Mouse (Mus musculus) neural tube, embryonic 14.5 days (tissue): ENCODE measurements at regions not wholly inside any gene's neighbourhood (a gene's known extent, or its start where the extent isn't known, plus 50 kb on each side); places are given as distances from the start of the nearest gene placed in this dataset.

Experiments
- ATAC-seq: fragments of 200-750 bp; cut with Nextera tagmentation; 2 replicates; pipeline ENCODE4 v1.8.0; 2017; ENCODE audit warnings: low read depth, mild to moderate bottlenecking, moderate TSS enrichment, moderate library complexity
- H3K27ac ChIP-seq: fragments of 300-500 bp; sonication (generic); 2 replicates; pipeline ENCODE4 v1.5.1; 2014; ENCODE audit warnings: low read depth, mild to moderate bottlenecking, control low read depth, low read length, moderate library complexity, mixed read lengths
- H3K27me3 ChIP-seq: fragments of 300-500 bp; sonication (generic); 2 replicates; pipeline ENCODE4 v1.6.1; 2014; ENCODE audit warnings: low read length; ENCODE audit not compliant: control insufficient read depth, insufficient read depth
- H3K36me3 ChIP-seq: fragments of 300-500 bp; sonication (generic); 2 replicates; pipeline ENCODE4 v1.6.1; 2014; ENCODE audit warnings: low read length, mixed read lengths; ENCODE audit not compliant: control insufficient read depth, insufficient read depth
- H3K4me1 ChIP-seq: fragments of 300-500 bp; sonication (generic); 2 replicates; pipeline ENCODE4 v1.6.1; 2014; ENCODE audit warnings: low read length; ENCODE audit not compliant: control insufficient read depth, insufficient read depth
- H3K4me2 ChIP-seq: fragments of 300-500 bp; sonication (generic); 2 replicates; pipeline ENCODE4 v1.6.1; 2014; ENCODE audit warnings: mild to moderate bottlenecking, low read depth, low read length, control low read depth
- H3K4me3 ChIP-seq: fragments of 300-500 bp; sonication (generic); 2 replicates; pipeline ENCODE4 v1.5.1; 2014; ENCODE audit warnings: low read depth, low read length, control low read depth, mixed read lengths
- H3K9ac ChIP-seq: fragments of 300-500 bp; sonication (generic); replicated peaks from 2 replicates; pipeline ENCODE4 v1.6.1; 2014; ENCODE audit warnings: low read depth, mild to moderate bottlenecking, control low read depth, low read length, mixed read lengths
- H3K9me3 ChIP-seq: fragments of 300-500 bp; sonication (generic); 2 replicates; pipeline ENCODE4 v1.6.1; 2016; ENCODE audit warnings: low read length; ENCODE audit not compliant: control insufficient read depth
- WGBS: fragments of 180-500 bp; shearing (Covaris S2); extraction: QIAGEN DNeasy Blood & Tissue Kit; methylation state at CpG from one replicate; pipeline ENCODE4 v1.1.7; 2014; 5-methylcytosine and 5-hydroxymethylcytosine counted together

DNA sequence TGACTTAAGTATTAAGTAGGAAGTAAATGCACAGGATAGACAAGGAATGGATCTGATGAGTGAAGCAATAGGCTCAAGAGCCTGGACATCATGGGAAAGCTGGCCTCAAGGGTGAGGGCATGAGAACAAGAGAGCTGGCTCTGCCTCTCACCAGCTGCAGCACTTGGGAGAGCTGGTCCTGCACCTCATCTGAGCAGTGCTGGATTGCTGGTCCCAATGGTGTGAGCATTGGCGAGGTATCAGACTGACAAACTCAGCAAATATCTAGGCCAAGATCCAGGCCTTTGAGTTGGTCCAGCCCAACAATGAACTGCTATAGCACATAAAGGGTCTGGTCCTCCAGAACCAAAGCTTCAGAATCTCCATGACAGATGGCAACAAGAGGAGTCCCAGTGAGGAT lies 298.5 kb upstream of the Ldb2 start:
- Histone ChIP-seq H3K9me3 (no peaks in the 10 kb centered on the region), H3K4me2 (no peak overlapping the region), H3K27me3 (no peaks in the 10 kb centered on the region), H3K4me3 (no peak overlapping the region), H3K27ac (no peak overlapping the region), H3K4me1 (peaks cover 4% of the 10 kb centered on the region; the same call in 1 of the 2 replicates), H3K9ac (no peak overlapping the region), H3K36me3 (no peaks in the 10 kb centered on the region)
- WGBS, result 75% methylated on average over 1 of the region's 1 CpGs
- no peak for ATAC-seq

DNA sequence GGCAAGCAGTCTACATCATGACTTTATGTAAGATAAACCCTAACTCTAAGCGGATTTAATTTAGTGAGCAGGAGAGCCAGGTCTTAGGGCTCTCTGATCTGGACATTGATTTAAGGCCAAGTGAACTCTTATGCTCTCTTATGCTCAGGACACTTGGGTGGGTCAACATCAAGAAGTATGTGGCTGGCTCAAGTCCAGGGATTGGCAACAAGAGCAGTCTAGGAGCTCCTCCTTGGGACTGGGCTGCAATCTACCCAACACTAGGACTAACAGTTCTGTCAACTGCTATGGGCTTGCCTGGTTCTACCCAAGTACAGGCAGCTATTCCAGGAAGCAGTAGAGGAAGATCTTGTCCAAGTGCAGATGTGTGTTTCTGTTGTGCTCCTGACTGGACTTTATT lies 285.3 kb upstream of the Ldb2 start:
- H3K4me2 ChIP-seq, result no peak overlapping the region
- 93% methylated on average over 1 of the region's 1 CpGs for WGBS
- H3K9ac ChIP-seq, result no peak overlapping the region
- no peaks in the 10 kb centered on the region for H3K27me3 ChIP-seq
- H3K4me1 ChIP-seq, result no peaks in the 10 kb centered on the region
- H3K27ac ChIP-seq, result no peak overlapping the region
- no peaks in the 10 kb centered on the region for H3K9me3 ChIP-seq
- no peaks in the 10 kb centered on the region for H3K36me3 ChIP-seq
- ATAC-seq, result no peak
- no peak overlapping the region for H3K4me3 ChIP-seq

DNA sequence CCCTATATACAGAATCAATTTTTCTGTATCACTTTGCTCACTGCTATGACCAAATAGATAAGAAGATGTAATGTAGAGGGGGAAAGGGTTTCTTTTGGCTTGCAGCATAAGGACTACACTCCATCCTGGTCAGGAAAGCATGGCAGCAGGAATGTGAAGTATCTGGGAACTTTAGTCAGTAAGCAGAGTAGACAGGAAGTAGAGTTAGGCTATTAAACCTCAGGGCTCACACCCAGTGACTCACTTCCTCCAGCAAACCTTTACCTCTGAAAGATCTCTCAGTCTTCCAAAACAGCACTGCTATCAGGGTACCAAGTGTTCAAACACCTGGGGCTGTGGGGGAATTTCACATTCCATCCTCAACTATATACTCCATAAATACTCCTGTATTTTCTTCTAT lies 283.1 kb upstream of the Ldb2 start:
- Histone ChIP-seq H3K4me1 (no peaks in the 10 kb centered on the region), H3K9ac (no peak overlapping the region), H3K4me2 (no peak overlapping the region), H3K27ac (no peak overlapping the region), H3K27me3 (no peaks in the 10 kb centered on the region), H3K36me3 (no peaks in the 10 kb centered on the region), H3K4me3 (no peak overlapping the region), H3K9me3 (no peaks in the 10 kb centered on the region)
- no peak for ATAC-seq

DNA sequence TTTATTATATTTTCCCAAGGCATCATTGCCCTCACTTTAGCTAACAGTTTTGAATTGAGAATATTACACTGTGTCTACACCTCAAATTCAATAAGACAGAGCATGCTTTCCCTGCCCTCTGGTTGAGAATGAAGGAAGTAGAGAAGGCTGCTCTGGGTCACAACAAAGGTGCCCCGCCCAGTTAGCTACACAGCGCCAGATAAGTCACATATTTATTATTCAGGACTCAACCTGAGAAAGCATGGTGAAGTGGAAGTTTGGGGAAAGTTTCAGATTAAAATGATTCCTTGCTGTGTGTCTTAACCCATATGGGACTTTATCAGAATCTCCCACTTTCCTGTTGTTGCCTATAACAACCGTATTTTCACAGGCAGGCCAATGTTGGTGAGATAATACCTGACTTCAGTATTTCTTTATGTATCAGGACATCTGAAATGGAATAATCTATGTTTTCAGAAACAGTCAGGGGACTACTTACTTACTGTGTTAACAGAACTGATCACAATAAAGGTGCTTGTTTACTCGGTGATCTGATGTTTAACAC lies 276.9 kb upstream of the Ldb2 start:
- ATAC-seq, result no peak
- H3K27ac ChIP-seq, result no peak overlapping the region
- H3K4me1 ChIP-seq, result no peaks in the 10 kb centered on the region
- no peaks in the 10 kb centered on the region for H3K9me3 ChIP-seq
- 82% methylated on average over 4 of the region's 4 CpGs for WGBS
- H3K4me3 ChIP-seq, result no peak overlapping the region
- H3K4me2 ChIP-seq, result no peak overlapping the region
- no peaks in the 10 kb centered on the region for H3K36me3 ChIP-seq
- no peak overlapping the region for H3K9ac ChIP-seq
- H3K27me3 ChIP-seq, result no peaks in the 10 kb centered on the region

DNA sequence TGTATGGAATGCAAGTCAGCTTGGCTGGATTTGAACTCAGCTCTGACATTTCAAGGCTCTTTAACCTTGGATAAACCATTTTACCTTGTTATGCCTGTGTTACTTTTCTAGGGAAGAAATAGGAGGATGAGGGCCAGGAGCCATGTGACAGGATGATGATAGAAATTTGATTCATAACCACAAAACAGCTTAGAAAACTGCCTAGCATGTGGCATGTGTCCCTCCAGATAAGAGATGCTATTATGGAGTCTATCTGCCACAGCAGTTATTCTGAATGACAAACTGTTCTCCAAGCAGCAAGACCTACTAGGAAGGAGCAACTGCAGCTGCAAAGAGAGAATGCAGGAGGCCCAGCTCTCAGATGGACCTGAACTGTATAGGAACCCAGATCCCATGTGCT lies 275.7 kb upstream of the Ldb2 start:
- no peaks in the 10 kb centered on the region for H3K36me3 ChIP-seq
- no peak overlapping the region for H3K4me3 ChIP-seq
- no peak for ATAC-seq
- no peaks in the 10 kb centered on the region for H3K4me1 ChIP-seq
- no peak overlapping the region for H3K27ac ChIP-seq
- H3K27me3 ChIP-seq, result no peaks in the 10 kb centered on the region
- no peak overlapping the region for H3K9ac ChIP-seq
- H3K9me3 ChIP-seq, result no peaks in the 10 kb centered on the region
- H3K4me2 ChIP-seq, result no peak overlapping the region

DNA sequence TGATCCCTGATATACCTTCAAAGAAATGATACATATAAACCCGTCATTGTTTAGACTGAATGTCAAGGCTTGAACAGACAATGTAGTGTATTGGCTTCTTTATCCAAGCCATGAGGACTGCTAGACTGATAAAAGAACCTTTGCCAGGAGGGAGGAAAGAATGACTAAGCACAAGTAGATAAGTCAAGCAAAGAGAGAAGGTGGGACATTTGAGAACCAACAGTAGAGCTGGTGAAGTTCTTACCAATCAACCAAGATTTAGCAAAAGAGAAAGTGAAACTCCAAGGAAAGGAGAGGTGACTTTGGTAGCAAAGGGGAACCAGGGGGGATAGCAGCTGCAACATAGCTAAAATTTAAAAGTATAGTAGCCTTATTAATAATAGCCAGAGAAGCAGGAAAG lies 273.0 kb upstream of the Ldb2 start:
- Histone ChIP-seq H3K4me2 (no peak overlapping the region), H3K36me3 (no peaks in the 10 kb centered on the region), H3K27ac (no peak overlapping the region), H3K4me3 (no peak overlapping the region), H3K4me1 (no peaks in the 10 kb centered on the region), H3K27me3 (no peaks in the 10 kb centered on the region), H3K9me3 (no peaks in the 10 kb centered on the region), H3K9ac (no peak overlapping the region)
- no peak for ATAC-seq
- 100% methylated on average over 1 of the region's 1 CpGs for WGBS

DNA sequence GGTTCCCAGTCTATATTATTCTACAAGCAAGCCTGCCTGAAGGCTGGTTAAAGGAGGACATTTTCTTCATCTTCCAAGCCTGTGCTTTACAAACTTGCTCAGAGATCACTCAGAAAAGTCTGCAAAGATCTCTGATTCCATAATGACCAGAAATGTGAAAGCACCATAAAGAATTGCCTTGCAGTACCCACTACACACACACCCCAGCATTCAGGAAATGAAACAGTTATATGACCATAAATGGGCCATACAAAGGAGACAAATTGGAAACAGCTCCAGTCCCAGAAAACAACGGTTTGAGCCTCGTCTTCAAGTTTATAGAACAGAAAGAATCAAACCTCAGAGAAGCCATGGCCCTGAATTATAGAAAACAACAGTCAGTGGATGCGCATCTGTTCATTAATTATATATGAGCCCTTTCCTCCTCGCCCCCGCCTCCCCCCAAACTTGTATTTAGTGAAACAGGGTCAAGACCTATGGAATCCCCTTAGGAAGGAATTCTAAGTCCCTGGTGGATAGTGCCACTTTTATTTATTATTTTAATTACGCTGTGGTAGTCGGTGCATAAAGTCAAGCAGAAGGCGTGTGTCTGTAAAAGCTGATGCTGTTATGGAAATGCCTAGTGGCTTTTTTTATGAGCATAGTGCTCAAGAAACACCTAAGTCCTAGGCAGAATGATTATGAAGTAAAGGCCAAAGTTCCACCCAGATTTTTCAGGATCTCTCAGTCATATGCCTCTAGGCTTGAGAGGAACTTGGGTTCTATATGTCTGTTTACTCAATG lies 266.6 kb upstream of the Ldb2 start:
- Histone ChIP-seq H3K4me1 (no peaks in the 10 kb centered on the region), H3K27ac (no peak overlapping the region), H3K9me3 (no peaks in the 10 kb centered on the region), H3K4me2 (no peak overlapping the region), H3K36me3 (no peaks in the 10 kb centered on the region), H3K27me3 (no peaks in the 10 kb centered on the region), H3K4me3 (no peak overlapping the region), H3K9ac (no peak overlapping the region)
- 48% methylated on average over 8 of the region's 8 CpGs for WGBS
- no peak for ATAC-seq

DNA sequence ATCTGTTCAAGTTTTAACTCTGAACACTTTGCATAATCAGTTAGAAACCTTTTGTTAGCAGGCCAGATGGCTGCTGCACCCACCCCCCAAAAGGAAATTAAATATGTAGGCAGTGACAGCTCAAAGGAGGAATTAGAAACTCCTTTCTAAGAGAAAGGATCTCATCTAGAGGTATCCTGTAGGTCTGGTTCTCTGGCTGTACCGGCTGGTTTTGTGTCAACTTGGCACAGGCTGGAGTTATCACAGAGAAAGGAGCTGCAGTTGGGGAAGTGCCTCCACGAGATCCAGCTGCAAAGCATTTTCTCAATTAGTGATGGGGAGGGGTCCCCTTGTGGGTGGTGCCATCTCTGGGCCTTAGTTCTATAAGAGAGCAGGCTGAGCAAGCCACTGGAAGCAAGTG lies 263.1 kb upstream of the Ldb2 start:
- Histone ChIP-seq H3K9ac (no peak overlapping the region), H3K27ac (no peak overlapping the region), H3K4me2 (no peak overlapping the region), H3K9me3 (no peaks in the 10 kb centered on the region), H3K4me3 (no peak overlapping the region), H3K36me3 (no peaks in the 10 kb centered on the region), H3K4me1 (no peaks in the 10 kb centered on the region), H3K27me3 (no peaks in the 10 kb centered on the region)
- 20% methylated on average over 2 of the region's 2 CpGs for WGBS
- no peak for ATAC-seq

DNA sequence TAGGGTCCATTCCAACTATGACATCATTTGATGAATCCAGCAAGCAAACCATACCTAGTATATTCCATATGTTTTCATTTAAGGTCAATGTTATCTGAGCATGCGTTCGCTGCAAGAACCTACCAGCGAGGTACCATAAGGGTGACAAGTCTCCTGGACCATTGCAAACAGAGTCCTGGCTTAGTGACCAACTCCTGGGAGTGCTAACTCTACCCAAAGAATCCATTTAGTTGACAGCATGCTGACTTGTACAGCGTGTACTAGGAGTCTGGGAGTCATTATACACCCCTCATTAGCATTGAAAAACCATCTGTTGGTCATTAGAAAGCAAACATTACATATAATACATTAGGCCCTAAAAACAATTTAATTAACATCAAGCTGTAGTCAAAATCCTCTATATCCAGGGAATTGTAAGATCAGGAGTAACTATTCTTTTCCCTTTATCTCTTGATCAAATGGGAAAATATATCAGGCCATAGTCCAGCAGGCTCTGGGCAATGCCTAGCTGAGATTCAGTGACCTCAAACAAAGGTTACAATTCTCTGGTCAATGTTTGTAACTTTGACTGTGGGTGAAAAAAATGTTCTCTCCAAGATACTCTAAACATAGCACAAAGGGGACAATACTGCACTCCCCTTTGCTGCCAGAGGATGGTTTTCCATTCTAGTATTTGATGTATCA lies 255.9 kb upstream of the Ldb2 start:
- H3K4me1 ChIP-seq, result no peaks in the 10 kb centered on the region
- no peak overlapping the region for H3K4me3 ChIP-seq
- WGBS, result 70% methylated on average over 4 of the region's 4 CpGs
- H3K4me2 ChIP-seq, result no peak overlapping the region
- H3K9me3 ChIP-seq, result no peaks in the 10 kb centered on the region
- no peak overlapping the region for H3K27ac ChIP-seq
- H3K9ac ChIP-seq, result no peak overlapping the region
- no peaks in the 10 kb centered on the region for H3K36me3 ChIP-seq
- no peak for ATAC-seq
- no peaks in the 10 kb centered on the region for H3K27me3 ChIP-seq
